Mouse (Mus musculus): ENCODE data around the gene Csrnp3. TPM values are rescaled to one million over a fixed set of nuclear protein-coding genes. Genes with fewer than 3 reads are reported as not detected.
"Not testable (repeated sequence)": the region's sequence is repeated elsewhere in the genome, so short reads cannot be mapped to it uniquely, and the experiment has no call there.

Csrnp3 gene
- polyA plus RNA-seq (2016; fragmentation: Nextera tagmentation; extraction: Ambion mirVana), result 6.9 and 12.4 TPM in 2 replicates

DNA sequence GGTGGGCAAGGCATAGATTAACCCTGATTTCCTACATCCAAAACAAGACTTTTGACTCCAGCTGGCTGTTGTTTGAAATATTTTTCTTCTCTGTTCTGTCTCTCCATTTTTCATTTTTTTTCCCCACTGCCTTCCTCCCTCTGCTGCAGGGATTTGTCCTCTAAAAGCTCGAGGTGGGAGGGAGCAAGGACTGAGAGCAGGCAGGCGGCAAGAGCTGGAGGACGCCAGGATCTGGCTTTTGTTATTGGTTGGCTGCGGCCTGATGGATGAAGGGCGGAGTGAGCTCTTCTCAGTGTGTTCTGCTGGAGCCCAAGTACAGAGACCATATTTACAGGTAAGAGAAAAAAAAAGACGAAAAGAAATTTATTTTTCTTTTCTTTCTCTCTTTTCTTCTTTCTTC, at the start of gene Csrnp3:
TSS of gene Csrnp3 (plus strand) at position 217 of the 400 bp plus-strand sequence.
- Histone ChIP-seq H3K36me3 (0 out of 2 replicates have a peak, but pooled peaks cover 4% of the 10 kb centered on the region), H3K27me3 (ENCODE audit: low read depth, poor library complexity, severe bottlenecking) (no peaks in the 10 kb centered on the region), H3K4me1 (peaks cover 37% of the 10 kb centered on the region), H3K9me3 (replicated peaks) (no peaks in the 10 kb centered on the region), H3K27ac (peak within 1 kb of the TSS; percentile 86), H3K4me3 (peak within 1 kb of the TSS; percentile 58)
- WGBS, result under 1% methylated on average over 6 of the region's 6 CpGs
- DNase-seq (ENCODE audit: low spot score), result peak; percentile 74

- Histone ChIP-seq H3K27me3 (ENCODE audit: low read depth, poor library complexity, severe bottlenecking) (no peaks in the 10 kb centered on the region), H3K27ac (no peak overlapping the region), H3K4me1 (no peaks in the 10 kb centered on the region), H3K9me3 (replicated peaks) (peaks cover 8% of the 10 kb centered on the region), H3K36me3 (0 out of 2 replicates have a peak, but pooled peaks cover 4% of the 10 kb centered on the region), H3K4me3 (no peak overlapping the region)
- no peak for DNase-seq (ENCODE audit: low spot score)
- 89% methylated on average over 1 of the region's 1 CpGs for WGBS
These were observed 44.4 kb upstream of the Csrnp3 start for GRCm38 (mm10) chr2:65801054-65801709.

- Histone ChIP-seq H3K4me3 (no peak overlapping the region), H3K27ac (no peak overlapping the region), H3K27me3 (ENCODE audit: low read depth, poor library complexity, severe bottlenecking) (no peaks in the 10 kb centered on the region), H3K9me3 (replicated peaks) (no peaks in the 10 kb centered on the region), H3K36me3 (no peaks in the 10 kb centered on the region), H3K4me1 (no peaks in the 10 kb centered on the region)
- DNase-seq (ENCODE audit: low spot score), result no peak
- WGBS, result 88% methylated on average over 6 of the region's 6 CpGs
These were observed 39.0 kb upstream of the Csrnp3 start for GRCm38 (mm10) chr2:65806556-65806955.

- H3K9me3 ChIP-seq (replicated peaks); H3K27me3 ChIP-seq (ENCODE audit: low read depth, poor library complexity, severe bottlenecking); H3K4me1 ChIP-seq; DNase-seq (ENCODE audit: low spot score); H3K4me3 ChIP-seq; H3K36me3 ChIP-seq; H3K27ac ChIP-seq: not testable (repeated sequence)
- WGBS, result 86% methylated on average over 6 of the region's 6 CpGs
These were observed 34.4 kb upstream of the Csrnp3 start for GRCm38 (mm10) chr2:65811203-65811602.

- WGBS, result 48% methylated on average over 20 of the region's 20 CpGs
- Histone ChIP-seq H3K4me1 (peaks cover 25% of the 10 kb centered on the region; the same call in 1 of the 2 replicates), H3K9me3 (replicated peaks) (no peaks in the 10 kb centered on the region), H3K27ac (peak overlapping the region; percentile 81), H3K4me3 (peak overlapping the region; percentile 35; the same call in 1 of the 2 replicates), H3K36me3 (no peaks in the 10 kb centered on the region), H3K27me3 (ENCODE audit: low read depth, poor library complexity, severe bottlenecking) (no peaks in the 10 kb centered on the region)
- DNase-seq (ENCODE audit: low spot score), result peak; percentile 81
These were observed 27.3 kb upstream of the Csrnp3 start for GRCm38 (mm10) chr2:65818080-65818796.

- Histone ChIP-seq H3K27me3 (ENCODE audit: low read depth, poor library complexity, severe bottlenecking) (no peaks in the 10 kb centered on the region), H3K4me1 (peaks cover 25% of the 10 kb centered on the region; the same call in 1 of the 2 replicates), H3K4me3 (no peak overlapping the region), H3K9me3 (replicated peaks) (no peaks in the 10 kb centered on the region), H3K36me3 (no peaks in the 10 kb centered on the region), H3K27ac (no peak overlapping the region)
- no peak for DNase-seq (ENCODE audit: low spot score)
- WGBS, result 91% methylated on average over 4 of the region's 4 CpGs
These were observed 25.3 kb upstream of the Csrnp3 start for GRCm38 (mm10) chr2:65820114-65820769.

GRCm38 (mm10) chr2:65826314-65826713, 19.3 kb upstream of the Csrnp3 start:
- whole genome bisulfite sequencing, result 90% methylated on average over 2 of the region's 2 CpGs
- Histone ChIP-seq H3K4me3 (no peak overlapping the region), H3K36me3 (no peaks in the 10 kb centered on the region), H3K27me3 (ENCODE audit: low read depth, poor library complexity, severe bottlenecking) (no peaks in the 10 kb centered on the region), H3K4me1 (no peaks in the 10 kb centered on the region), H3K9me3 (replicated peaks) (no peaks in the 10 kb centered on the region), H3K27ac (no peak overlapping the region)
- no peak for DNase-seq (ENCODE audit: low spot score)

DNA sequence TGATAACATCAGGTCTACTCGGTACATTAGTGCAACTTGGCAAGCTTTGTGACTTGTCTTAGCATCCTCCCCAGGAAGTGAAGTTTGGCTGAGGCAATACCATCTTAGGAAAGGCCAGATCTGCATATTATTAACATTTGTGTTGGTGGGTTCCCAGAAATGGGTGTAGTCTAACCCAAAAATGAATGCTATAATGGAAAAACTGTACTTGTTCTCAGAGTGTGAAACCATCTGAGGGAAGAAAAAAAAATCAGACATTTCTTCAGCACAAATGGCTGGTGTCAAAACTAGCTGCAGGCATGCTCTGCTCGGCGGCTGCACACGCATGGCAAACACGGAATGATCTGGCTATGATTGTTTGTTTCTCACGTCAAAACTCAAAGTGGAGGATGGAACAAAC, 18.8 kb upstream of the Csrnp3 start:
- WGBS, result 90% methylated on average over 6 of the region's 6 CpGs

DNA sequence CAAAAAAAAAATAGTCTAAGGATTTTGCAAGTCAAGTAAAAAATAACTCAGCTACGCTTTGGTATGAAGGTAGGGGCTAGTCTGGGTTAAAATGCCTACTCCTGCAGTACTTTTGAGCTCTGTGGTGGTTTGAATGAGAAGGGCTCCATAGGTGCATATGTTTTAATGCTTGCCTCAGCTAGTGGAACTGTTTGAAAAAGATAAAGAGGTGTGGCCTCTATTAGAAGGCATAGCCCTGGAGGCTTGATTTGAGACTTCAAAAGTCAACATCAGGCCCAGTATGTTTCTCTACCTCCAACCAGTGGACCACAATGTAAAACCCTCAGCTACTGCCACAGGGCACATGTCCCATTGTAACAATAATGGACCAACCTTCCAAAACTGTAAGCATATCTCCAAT, 16.9 kb upstream of the Csrnp3 start:
- WGBS, result 98% methylated on average over 1 of the region's 1 CpGs
- no peak overlapping the region for H3K4me3 ChIP-seq
- H3K36me3 ChIP-seq, result no peaks in the 10 kb centered on the region
- H3K27me3 ChIP-seq (ENCODE audit: low read depth, poor library complexity, severe bottlenecking), result no peaks in the 10 kb centered on the region
- no peak overlapping the region for H3K27ac ChIP-seq
- no peaks in the 10 kb centered on the region for H3K4me1 ChIP-seq
- no peaks in the 10 kb centered on the region for H3K9me3 ChIP-seq (replicated peaks)
- no peak for DNase-seq (ENCODE audit: low spot score)

More for the DNA sequence above, 18.8 kb upstream of the Csrnp3 start:
- Histone ChIP-seq H3K9me3 (replicated peaks) (no peaks in the 10 kb centered on the region), H3K27ac (no peak overlapping the region), H3K27me3 (ENCODE audit: low read depth, poor library complexity, severe bottlenecking) (no peaks in the 10 kb centered on the region), H3K4me1 (no peaks in the 10 kb centered on the region), H3K36me3 (no peaks in the 10 kb centered on the region), H3K4me3 (no peak overlapping the region)
- no peak for DNase-seq (ENCODE audit: low spot score)

DNA sequence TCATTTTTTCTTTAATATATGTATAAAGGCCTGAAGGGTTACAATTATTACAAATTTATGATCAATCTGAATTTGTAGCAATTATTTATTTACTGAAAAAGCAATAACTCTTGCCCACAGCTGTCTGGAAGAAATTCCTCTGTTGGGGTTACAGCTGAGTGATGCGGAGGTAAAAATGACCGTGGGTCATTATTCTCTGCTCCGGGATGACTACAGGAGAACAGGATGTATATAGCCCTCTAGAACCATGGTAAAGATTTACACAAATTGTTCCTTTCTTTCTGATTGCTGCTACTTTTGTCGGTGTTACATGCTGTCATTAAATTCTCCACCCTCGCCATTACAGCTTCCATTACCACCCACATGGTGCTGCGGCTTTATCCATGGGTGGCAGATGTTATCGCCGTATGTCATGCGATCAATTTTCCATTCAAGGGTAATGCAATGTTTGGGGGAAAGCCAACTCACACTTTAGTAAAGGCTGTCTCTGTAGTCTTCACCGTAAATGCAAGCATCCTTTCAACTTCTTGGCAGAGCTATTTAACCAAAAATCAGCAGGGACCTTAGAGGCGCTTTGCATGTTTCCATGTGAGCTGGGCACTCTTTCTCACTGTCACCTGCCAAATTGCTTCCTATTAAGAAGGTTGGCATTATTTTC, 12.7 kb upstream of the Csrnp3 start:
- Histone ChIP-seq H3K4me3 (no peak overlapping the region), H3K27me3 (ENCODE audit: low read depth, poor library complexity, severe bottlenecking) (no peaks in the 10 kb centered on the region), H3K27ac (no peak overlapping the region), H3K9me3 (replicated peaks) (no peaks in the 10 kb centered on the region), H3K36me3 (no peaks in the 10 kb centered on the region), H3K4me1 (peaks cover 6% of the 10 kb centered on the region; the same call in 1 of the 2 replicates)
- 85% methylated on average over 11 of the region's 11 CpGs for WGBS
- DNase-seq (ENCODE audit: low spot score), result no peak

DNA sequence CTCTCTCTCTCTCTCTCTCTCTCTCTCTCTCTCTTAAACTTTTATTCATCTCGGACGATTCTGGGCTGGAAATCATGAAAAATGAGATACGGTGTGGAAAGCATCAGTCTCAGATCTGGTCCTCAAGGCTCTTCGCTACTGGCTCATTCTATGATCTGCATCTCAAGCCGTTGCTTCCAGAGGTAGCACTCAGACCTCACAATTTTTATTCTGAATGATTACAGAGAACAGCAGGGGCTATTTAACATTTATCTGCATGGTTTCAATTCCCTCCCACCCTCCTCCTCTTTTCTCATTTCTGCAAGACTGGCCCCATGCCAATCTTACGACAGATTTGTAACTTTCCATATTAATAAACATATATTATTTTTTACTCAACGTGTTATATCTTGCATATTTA, 12.1 kb upstream of the Csrnp3 start:
- H3K9me3 ChIP-seq (replicated peaks), result no peaks in the 10 kb centered on the region
- no peaks in the 10 kb centered on the region for H3K27me3 ChIP-seq (ENCODE audit: low read depth, poor library complexity, severe bottlenecking)
- no peaks in the 10 kb centered on the region for H3K36me3 ChIP-seq
- 86% methylated on average over 7 of the region's 7 CpGs for WGBS
- H3K27ac ChIP-seq, result no peak overlapping the region
- peaks cover 6% of the 10 kb centered on the region; the same call in 1 of the 2 replicates for H3K4me1 ChIP-seq
- H3K4me3 ChIP-seq, result no peak overlapping the region
- no peak for DNase-seq (ENCODE audit: low spot score)

GRCm38 (mm10) chr2:65841606-65842005, 4.0 kb upstream of the Csrnp3 start:
- H3K27me3 ChIP-seq (ENCODE audit: low read depth, poor library complexity, severe bottlenecking), result no peaks in the 10 kb centered on the region
- H3K4me1 ChIP-seq, result peaks cover 21% of the 10 kb centered on the region
- H3K9me3 ChIP-seq (replicated peaks), result no peaks in the 10 kb centered on the region
- peak overlapping the region; percentile 76 for H3K27ac ChIP-seq
- no peaks in the 10 kb centered on the region for H3K36me3 ChIP-seq
- WGBS, result 81% methylated on average over 3 of the region's 3 CpGs
- no peak for DNase-seq (ENCODE audit: low spot score)
- no peak overlapping the region for H3K4me3 ChIP-seq

Data from limb, embryonic 10.5 days (tissue).